Mouse (Mus musculus): ENCODE data around the gene Cyb561d1.
A peak's percentile ranks its signal among the peaks of the same experiment; 100 is the strongest.
"Not testable (repeated sequence)": the region's sequence is repeated elsewhere in the genome, so short reads cannot be mapped to it uniquely, and the experiment has no call there.

Cyb561d1 gene

GRCm38 (mm10) chr3:108200329-108201323 is at the start of gene Cyb561d1:
Cyb561d1 (minus strand) TSS chr3:108201212.
- peak; percentile 95 to 97 for DNase-seq

- DNase-seq: no peak
Observed at GRCm38 (mm10) chr3:108246857-108247256, 45.8 kb upstream of the Cyb561d1 start.

GRCm38 (mm10) chr3:108241243-108241839 is 40.3 kb upstream of the Cyb561d1 start:
- no peak for DNase-seq

DNA sequence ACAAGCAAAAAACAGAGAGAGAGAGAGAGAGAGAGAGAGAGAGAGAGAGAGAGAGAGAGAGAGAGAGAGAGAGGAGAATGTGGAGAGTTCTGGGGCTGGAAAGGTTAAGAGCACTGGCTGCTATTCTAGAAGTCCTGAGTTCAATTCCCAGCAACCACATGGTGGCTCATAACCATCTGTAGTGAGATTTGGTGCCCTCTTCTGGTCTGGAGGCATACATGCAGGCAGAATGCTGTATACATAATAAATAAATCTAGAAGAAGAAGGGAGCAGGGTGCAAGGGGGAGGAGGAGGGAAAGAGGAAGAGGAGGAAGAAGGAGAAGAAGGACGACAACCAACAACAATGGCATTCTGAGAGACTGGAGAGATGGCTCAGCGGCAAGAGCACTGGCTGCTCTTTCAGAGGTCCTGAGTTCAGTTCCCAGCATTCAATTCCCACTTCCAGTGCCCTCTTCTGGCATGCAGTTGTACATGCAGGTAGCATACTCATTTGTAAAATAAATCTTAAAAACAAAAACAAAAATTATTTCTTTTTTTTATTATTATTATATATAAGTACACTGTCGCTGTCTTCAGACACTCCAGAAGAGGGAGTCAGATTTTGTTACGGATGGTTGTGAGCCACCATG is 36.6 kb upstream of the Cyb561d1 start:
- not testable (repeated sequence) for DNase-seq

GRCm38 (mm10) chr3:108231646-108232045 is 30.6 kb upstream of the Cyb561d1 start:
- no peak for DNase-seq

DNA sequence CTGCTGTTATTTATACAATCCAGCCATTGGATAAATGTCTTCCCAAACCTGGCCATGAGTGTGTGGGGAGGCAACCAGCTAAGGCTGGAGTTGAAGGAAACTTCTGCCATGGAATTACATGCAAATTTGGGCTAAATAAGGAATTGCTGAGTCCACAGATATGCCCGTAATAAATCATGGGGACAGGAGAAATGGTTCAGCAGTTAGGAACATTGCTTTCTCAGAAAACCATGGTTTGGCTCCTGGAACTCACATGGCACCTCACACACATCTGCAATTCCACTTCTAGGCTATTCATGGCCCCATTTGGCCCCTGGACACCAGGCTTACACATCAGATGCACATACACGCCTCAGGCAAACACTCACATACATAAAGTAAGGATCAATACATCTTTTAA is 26.5 kb upstream of the Cyb561d1 start:
- DNase-seq: no peak

GRCm38 (mm10) chr3:108226558-108227350 is 25.7 kb upstream of the Cyb561d1 start, which contains the start of gene Sypl2:
Sypl2 (minus strand) TSS chr3:108226648.
- DNase-seq: no peak

DNA sequence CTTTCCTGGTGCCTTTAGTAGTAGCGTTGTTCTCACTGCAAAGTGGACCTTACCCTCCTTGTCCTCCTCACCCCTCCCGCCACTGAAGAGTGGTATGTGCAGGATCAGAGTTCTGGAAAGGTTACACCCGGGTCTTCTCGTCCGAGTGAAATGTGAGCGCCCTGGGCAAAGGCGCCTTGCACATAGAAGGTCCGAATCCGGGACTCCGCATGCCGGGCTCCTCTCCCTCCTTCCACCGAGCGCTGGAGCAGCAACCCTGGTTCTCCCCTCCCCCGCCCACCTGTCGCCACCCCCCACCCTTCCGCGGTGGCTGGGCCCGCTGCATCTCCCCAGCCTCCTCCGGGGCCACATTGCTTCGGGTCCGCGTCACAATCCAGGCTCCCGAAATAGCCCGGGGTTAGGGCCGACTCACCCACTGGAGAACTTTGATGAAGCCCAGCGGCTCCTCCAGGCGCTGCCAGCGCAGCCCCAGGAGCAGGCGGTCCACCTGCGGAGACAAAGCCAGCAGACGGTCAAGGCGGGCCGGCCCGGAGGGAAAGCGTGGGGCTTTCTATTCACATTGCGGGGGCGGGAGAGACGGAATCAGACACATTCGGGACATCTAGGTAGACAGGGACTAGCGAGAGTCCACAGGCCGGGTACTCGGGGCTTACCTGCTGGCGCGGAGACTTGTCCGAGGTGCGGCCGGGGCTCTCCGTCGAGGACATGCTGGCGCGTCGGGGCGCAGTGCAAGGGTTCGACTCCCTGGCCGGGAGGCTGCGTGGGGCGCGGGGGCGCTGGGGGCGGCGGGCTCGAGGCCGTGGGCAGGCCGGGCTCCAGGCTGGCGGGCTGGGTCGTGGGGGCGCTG is 24.9 kb upstream of the Cyb561d1 start:
- no peak for DNase-seq

GRCm38 (mm10) chr3:108220661-108221060 is 19.6 kb upstream of the Cyb561d1 start:
- DNase-seq: no peak

GRCm38 (mm10) chr3:108214734-108215133 is 13.7 kb upstream of the Cyb561d1 start:
- DNase-seq: no peak

GRCm38 (mm10) chr3:108212406-108212805 is 11.4 kb upstream of the Cyb561d1 start:
- no peak for DNase-seq

DNA sequence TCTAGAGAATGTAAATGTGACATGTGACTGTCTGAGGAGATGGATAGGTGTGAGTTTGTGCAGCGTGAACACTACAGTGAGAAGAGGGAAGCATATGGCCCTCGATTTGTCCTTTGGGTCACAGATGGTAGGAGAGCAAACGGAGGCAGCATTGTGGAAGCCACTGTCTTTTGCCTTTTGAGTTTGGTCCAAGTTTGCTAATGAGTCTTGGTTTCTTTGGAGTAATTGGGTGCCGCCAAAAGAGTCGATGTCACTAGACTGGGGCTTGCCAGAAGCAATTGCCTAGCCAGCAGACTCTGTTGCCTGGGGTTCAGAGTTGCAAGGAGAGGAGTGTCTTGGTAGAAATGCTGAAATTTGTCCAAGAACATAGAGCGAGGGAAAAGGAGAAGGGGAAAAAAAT is 10.8 kb upstream of the Cyb561d1 start:
- DNase-seq: no peak

DNA sequence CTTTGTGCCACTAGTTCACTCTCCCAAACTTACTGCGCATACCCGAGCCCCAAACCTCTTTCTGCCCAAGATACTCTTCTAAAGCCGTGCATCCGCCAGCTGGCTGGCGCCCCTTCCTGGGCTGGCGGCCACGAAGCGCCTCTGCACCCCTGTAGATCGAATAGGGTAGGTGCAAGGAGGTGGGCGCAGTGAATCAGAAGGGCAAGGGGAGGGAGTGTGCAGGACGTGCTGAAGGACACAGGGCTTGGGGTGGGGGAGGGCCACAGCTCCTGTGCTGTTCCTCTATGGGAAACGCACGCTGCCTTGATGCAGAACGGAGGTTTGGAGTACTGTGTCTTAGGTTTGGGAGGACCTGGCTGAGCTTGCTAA is 9.7 kb upstream of the Cyb561d1 start, which contains the start of gene Atxn7l2:
Gene Atxn7l2, minus strand, starts transcription at position 164 of the 369 bp plus-strand sequence.
- no peak for DNase-seq

- DNase-seq: peak; percentile 91 to 94
Observed at GRCm38 (mm10) chr3:108209946-108210770, 9.1 kb upstream of the Cyb561d1 start.

- DNase-seq: peak in 1 of 2 experiments; percentile 39
Observed at GRCm38 (mm10) chr3:108209536-108209935, 8.5 kb upstream of the Cyb561d1 start.

DNA sequence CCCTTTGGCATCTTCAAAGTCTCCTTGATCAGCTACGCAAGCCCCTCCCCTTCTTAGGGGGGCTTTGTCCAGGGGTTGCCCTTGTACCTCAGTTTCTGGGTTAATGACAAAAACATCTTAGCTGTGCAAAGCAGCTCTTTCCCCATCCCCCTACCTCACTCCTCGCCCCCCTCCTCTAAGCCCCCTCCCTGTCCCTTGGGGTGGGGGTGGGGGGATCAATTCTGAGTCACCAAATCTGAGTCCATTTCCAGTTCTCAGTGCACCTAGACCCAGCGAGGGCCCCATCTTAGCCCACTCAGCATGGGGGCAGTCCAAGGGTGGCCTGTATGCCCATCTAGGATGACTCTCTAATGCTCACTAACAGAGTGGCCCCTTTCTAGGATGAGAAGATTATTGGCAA is 8.0 kb upstream of the Cyb561d1 start:
- no peak for DNase-seq

DNA sequence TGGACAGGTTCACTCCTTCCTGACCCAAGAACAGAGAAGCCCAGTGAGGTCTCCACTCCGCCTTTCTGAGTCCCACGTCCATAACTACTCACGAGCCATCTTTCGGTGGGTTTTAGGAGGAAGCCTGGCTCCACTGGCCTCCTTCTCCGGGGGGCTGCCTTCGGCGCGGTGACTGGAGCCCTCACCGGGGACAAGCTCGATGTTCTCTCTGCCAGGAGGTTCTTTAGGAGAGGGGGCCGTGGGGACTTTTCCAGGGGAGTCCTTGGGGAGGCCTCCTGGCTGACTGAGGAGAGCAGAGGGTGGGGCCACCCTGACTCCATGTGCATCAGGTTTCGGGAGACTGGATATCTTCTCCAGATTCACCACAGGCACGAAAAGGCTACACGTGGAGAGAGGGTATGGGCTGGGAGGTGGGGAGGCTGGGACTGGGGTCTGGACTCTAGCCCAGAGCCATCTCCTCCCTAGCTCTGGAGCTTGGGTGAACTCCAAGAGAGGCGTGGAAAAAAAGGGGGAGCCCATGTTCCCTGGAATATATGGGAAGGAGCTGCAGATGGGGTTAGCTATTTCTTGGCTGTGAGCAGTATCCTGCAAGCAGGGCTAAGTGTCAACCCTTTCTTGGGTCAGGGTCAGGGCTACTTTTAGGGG is 5.8 kb upstream of the Cyb561d1 start:
- DNase-seq: no peak

DNA sequence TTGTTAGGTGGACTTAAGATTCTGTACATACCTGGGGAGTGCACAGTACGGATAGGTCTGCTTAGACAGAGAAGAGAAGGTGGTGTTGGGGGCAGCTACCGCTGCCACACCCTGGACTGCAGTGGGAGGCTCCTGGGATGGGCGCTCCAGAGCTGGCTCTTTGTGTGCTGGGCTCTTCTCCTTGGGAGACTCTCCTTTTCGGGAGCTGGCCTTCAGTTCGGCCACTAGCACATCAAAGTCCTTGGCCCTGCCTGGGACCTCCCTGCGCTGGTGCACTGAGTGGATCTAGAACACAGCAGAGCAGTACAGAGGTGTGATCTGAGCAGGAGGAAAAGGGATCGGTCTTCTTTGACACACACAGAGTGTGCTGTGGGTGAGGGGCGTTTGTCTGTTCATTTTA is 4.6 kb upstream of the Cyb561d1 start:
- no peak for DNase-seq

DNA sequence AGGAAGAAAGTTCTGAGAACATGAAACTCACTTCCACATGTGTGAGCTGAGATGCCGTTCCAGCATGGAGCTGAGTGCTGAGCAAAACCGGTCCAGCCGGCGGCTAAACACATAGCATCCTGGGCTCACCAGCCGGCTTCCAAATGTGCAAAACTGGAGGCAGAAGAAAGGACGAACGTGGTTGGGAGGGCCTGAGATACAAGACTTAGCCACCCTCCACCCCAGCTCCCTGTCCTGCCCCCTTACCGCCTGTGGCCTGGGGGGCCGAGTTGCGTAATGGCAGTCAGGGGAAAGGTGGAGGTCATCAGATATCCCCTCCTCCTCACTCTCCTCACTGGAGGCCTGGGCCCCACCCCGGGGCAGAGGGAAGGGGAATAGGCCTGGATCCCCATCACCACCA is 3.5 kb upstream of the Cyb561d1 start:
- DNase-seq: no peak
